Mouse (Mus musculus) spleen, postnatal 10 days (tissue): Measurements from ENCODE around the gene Itgae.

Experiments used
- DNase-seq, 2 experiments: peaks; one replicate each; pipeline ENCODE4 v3.0.0; 2021 to 2022; ENCODE audit warnings: low spot score in 2 of 2

The Itgae gene

GRCm38 (mm10) chr11:73146026-73146974, 55.9 kb downstream of the Itgae start:
- DNase-seq = no peak

DNA sequence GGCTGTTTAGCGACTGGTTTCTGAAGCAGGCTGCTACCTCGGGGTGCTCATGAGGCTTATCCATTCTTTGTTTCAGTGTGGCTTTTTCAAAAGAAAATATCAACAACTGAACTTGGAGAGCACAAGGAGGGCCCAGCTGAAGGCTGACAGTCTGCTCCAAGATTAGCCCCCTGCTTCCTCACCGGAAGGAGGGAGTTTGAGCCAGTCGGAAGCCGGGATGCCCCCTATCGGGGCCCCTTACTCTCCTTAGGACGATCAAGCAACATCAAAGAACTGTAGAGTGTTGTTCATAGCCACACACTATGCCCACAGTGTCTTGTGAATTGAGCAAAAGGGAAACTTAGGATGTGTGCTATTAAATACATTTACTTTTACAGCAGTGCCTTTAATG, 56.6 kb downstream of the Itgae start:
- DNase-seq = no peak

- DNase-seq = no peak
Measured at GRCm38 (mm10) chr11:73148209-73148608, 57.8 kb downstream of the Itgae start.

DNA sequence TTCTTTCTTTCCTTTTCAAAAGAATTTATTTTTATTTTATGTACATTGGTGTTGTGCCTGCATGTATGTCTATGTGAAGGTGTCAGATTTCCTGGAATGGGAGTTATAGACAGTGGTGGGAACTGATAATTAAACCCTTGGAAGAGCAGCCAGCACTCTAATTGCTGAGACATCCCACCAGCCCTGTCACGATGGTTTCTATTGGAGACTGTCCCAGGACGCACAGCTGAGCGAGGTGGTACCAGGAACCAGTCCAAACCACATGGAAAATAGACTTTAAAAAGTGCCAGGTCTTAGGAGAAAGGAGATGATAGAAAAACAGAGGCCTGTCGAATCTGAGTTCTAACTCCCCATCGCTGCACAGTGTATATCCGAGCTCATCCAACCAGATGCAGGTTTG, 64.7 kb downstream of the Itgae start:
- no peak for DNase-seq

DNA sequence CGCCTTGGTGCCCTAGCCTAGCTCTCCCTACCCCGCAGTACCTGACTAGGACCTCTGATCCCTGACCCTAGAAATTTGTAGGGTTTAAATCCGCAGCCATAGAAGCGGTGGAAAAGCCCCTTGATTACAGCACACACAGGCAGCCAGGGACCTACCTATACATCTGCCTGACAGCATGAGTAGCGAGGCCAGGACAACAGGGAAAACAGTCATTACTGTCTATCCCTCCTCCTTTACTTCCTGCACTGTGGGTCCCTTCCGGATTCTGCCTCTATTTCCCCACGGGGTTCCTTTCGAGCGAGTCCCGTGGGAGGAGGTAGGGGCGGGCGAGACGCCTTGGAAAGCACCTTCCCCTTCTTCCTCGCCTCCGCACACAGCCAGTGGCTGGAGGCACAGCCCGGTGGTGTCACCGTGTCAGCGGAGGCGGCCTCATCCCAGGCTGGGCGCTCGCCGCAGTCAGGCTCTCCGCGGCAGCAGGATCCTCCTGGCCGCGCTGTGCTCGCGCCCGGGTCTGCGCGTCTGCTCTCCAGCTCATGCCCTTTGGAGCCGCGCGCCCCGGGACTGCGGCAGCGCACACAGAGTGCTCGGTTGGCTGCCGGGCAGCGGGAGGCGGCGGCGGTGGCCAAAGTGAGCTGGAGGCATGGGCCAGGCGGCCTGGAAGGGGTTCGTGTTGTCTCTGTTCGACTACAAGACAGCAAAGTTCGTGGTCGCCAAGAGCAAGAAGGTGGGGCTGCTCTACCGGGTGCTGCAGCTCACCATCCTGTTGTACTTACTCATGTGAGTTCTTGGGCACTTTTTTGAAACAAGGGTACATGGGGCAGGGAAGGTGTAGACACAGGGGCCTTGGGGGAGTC, 69.8 kb downstream of the Itgae start, which contains the start of gene P2rx5:
P2rx5 (plus strand) TSS at position 465 of the 854 bp plus-strand sequence.
- no peak for DNase-seq

GRCm38 (mm10) chr11:73160811-73161200, 70.4 kb downstream of the Itgae start:
- no peak for DNase-seq

DNA sequence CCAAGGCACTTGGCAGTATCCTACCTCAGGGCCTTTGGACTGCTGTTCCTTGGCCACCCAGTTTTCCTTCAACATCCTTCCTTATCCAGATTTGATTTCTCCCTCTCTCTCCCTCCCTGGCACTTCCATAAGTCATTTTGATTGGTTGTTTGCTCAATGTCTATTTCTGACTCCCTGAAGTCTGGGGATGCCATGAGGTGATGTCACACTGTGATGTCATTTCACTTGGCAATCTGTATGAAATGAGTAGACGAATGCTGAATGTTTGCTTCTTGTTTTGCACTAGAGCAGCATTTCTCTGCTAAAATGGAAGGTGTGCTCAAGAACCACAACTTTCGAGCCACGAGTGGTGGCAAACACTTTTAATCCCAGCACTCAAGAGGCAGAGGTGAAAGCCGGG, 71.2 kb downstream of the Itgae start:
- no peak for DNase-seq

DNA sequence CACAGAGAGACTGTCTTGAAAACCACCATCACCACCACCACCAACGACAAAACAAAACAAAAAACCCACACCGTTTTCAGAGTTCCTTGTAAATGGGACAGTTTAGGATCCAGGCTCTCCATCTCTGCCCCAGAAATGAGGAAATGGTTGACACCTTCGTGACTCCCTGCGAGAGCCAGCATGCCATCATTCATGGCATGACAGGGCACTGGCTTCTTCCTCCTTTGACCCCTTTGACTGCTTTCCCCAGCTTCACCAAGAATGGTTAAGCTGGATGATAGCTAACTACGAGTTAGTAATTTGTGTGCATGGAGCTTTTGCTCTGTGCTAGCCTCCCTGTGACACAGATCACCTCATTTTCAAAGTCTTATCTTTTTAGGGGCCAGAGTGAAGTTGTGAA, 71.9 kb downstream of the Itgae start:
- no peak for DNase-seq

GRCm38 (mm10) chr11:73168071-73168470, 77.7 kb downstream of the Itgae start:
- DNase-seq = no peak

DNA sequence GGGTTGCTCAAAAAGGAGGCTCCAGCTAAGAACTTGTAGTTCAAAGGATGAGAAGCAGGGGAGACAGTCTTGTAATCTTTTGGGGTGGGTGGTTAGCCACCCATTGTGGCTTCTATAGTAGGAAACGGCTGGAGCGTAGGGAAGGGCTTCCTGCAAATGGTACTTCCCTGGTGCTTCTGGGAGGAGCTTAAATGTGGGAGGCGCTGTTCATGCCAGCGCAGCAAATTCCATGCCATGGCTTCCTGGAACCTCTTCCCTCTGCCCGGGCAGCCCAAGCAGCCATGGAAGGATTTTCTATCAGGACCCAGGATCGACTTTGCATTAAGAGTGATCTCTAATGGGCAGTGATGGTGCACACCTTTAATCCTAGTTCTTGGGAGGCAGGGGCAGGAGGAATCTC, 78.2 kb downstream of the Itgae start:
- DNase-seq = no peak

DNA sequence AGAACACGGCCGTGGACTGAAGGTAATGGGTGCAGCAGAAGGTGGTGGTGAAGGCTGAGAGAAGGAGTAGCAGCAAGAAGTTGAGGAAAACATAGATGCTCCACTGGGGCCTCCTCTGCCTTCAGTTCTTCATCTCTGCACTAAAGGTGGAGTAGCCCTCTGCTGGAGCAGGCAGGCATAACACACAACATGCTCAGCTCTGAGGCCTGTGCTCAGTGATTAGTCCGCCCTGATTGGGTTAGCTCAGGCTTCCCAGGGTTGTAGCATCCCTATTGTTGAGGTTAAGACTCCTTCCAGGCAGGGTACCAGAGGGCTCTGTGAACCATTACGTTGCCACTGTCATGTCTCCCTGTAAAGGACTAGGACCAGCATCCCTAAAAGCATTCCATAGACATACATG, 78.8 kb downstream of the Itgae start:
- DNase-seq = peak; percentile 28 to 76

- no peak for DNase-seq
Measured at GRCm38 (mm10) chr11:73172186-73172585, 81.8 kb downstream of the Itgae start.

GRCm38 (mm10) chr11:73175612-73176011, 85.2 kb downstream of the Itgae start:
- no peak for DNase-seq

DNA sequence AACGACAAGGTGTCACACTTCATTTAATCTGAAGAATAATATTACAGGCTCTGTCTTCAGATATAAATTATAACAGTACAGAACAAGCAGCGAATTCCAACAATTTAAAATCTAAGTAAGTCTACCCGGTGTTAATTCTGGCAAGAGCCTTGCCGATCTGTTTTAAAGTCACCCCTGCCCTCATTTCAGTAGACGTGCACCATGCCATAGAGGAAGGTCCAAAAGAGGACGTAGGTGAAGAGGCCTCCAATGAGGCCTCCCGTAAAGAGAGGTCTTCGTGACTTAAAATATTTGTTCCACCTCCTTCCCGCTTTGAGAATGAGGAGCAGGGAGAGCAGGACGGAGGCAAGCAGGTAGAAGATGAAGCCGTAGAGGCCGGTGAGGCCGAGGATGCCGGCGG, 85.8 kb downstream of the Itgae start:
- no peak for DNase-seq

DNA sequence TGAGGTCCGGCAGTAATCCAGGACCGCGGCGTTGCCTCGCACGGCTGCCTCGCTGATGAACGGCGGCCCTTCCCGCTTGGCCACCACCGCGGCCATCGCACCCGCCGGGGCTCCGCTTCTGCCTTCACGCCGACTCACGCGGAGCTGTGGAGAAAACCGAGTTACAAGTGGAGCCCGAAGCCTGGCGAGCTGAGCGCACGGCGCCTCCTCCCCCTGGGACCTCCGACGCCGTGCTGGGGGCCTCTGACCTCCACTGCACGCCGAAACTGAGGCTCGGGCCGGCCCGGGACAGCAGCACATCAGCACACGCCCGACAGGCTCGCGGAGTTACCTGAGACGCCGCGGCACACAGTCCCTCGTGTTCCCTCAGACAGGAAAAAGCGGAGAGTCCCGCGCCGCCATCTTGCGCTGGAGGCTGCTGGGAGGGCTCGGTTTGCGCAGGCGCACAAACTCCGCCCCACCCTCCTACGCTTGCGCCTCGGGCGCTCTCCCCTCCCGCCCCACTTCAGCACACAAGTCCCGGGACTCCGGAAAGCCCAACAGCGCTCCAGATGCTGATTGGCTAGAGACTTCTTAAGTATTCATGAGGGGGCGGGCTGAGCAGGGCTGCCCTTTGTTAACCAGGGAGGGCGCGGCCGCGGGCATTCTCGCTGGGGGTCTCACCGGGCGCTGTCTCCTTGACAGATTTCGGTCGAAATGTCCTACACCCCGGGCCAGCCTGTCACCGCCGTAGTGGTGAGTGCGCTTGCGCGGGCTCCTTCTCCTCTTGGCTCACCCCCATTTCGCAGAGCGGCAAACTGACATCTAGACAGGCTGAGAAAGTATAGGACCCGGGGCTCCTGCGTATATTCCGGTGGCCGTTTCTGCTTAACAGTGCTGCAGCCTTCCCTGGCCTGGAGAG, 86.5 kb downstream of the Itgae start, which contains the start of the genes Emc6 and Tax1bp3:
Emc6 (minus strand) TSS at position 430 of the 901 bp plus-strand sequence.
Tax1bp3 (plus strand) TSS at position 476 of the 901 bp plus-strand sequence.
- DNase-seq = peak; percentile 93 to 97

GRCm38 (mm10) chr11:73177509-73177875, 87.1 kb downstream of the Itgae start:
- peak in 1 of 2 experiments; percentile 62 for DNase-seq

DNA sequence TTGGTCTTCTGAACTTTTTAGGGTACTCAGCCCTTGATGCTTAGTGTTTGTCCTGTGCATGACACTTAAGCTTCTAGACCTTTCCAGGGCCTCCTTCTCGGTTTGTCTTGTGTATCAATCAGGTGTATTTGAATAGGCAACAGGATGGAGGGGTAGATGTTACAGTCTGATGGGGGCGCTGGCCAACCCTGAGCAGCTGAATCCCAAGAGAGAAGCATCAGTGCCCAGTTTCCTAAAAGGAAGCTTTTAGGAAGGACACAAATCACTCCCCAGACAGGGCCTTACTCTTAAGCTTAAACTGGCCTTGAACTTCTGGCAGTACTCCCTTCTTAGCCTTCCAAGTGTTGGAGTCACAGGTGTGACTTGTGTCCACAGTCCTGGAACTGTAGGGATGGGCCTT, 87.5 kb downstream of the Itgae start:
- DNase-seq = no peak

- no peak for DNase-seq
Measured at GRCm38 (mm10) chr11:73185872-73186615, 95.7 kb downstream of the Itgae start.

GRCm38 (mm10) chr11:73187231-73187630, 96.8 kb downstream of the Itgae start:
- no peak for DNase-seq

DNA sequence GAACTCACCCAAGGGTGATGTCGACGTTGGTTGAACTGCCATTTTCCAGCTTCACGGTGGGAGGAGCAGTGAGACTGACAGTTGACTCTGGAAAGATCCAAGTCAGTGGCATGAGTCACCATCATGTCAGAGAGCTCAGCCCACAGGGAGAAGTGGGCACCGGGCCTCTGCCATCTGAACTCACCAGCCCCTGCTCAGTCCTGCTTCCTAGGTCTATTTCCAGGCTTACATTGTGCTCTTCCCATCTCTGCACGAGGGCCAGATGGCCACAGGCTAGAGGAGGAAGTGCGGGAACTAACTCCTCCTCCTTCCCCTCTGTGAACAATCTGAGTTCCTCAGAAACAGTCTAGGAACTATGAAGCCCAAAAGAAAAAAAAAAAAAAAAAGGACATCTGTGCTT, 102.7 kb downstream of the Itgae start:
- DNase-seq = no peak

DNA sequence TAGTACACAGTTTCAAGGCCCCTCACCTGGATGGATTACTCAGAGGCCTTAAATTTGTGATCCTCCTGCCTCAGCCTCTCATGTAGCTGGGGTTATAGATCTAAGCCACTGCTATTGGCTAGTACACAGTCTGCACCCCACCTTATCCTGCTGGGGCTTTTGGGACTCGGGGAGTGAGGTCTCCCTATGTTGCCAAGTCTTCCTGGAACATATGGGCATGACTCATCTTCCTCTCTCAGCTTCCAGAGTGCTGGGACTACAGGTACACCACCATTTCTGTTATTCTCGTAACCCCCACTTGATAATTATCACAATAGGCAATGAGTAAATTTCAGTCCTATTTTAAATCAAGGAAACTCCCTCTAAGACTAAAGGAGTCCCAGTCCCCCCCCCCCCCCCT, 104.1 kb downstream of the Itgae start:
- no peak for DNase-seq
